Mouse (Mus musculus): ENCODE data around the gene Usp17ld. TPM values are rescaled to one million over a fixed set of nuclear protein-coding genes. Genes with fewer than 3 reads are reported as not detected.
"Not testable (repeated sequence)": the region's sequence is repeated elsewhere in the genome, so short reads cannot be mapped to it uniquely, and the experiment has no call there.

Usp17ld gene
- polyA plus RNA-seq (2015; fragmentation: Nextera tagmentation; extraction: Ambion mirVana): not detected in 2 replicates

DNA sequence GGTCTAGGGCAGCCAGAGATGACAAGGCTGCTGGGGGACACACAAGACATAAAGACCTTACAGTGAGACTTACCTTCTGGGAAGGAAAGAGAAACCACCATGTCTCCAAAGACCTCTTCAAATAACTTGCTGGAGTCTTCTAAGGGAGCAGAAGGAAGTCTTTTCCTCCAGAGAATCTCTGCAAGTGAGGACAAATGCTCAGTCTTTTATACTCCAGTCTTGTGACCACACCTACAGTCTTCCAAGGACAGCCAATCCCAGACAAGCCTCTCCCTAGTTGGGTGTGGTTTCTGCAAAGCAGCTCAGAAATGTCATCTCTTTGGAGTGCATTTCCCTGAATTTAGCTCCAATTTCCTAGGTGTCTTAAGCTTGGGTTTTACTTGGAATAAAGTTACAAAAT, at the start of gene Usp17ld:
TSS of gene Usp17ld (minus strand) at position 101 of the 400 bp plus-strand sequence.
- H3K4me3 ChIP-seq (replicated peaks); H3K9me3 ChIP-seq (replicated peaks); H3K4me1 ChIP-seq; ATAC-seq (replicated peaks; ENCODE audit: low FRiP score); H3K9ac ChIP-seq; H3K27me3 ChIP-seq; H3K36me3 ChIP-seq; H3K4me2 ChIP-seq; H3K27ac ChIP-seq: not testable (repeated sequence)

GRCm38 (mm10) chr7:103216696-103217095, 35.6 kb downstream of the Usp17ld start, which contains the start of gene Olfr594:
TSS of gene Olfr594 (plus strand) at chr7:103216996.
- Histone ChIP-seq H3K27me3 (no peaks in the 10 kb centered on the region), H3K9ac (no peak within 1 kb of the TSS), H3K36me3 (no peaks in the 10 kb centered on the region), H3K27ac (no peak within 1 kb of the TSS), H3K4me3 (replicated peaks) (no peak within 1 kb of the TSS), H3K9me3 (replicated peaks) (no peaks in the 10 kb centered on the region), H3K4me1 (no peaks in the 10 kb centered on the region), H3K4me2 (no peak within 1 kb of the TSS)
- no peak for ATAC-seq (replicated peaks; ENCODE audit: low FRiP score)

GRCm38 (mm10) chr7:103212050-103212449, 40.3 kb downstream of the Usp17ld start:
- H3K36me3 ChIP-seq; H3K9me3 ChIP-seq (replicated peaks); H3K27ac ChIP-seq; H3K9ac ChIP-seq; H3K4me1 ChIP-seq; H3K4me2 ChIP-seq; H3K27me3 ChIP-seq; H3K4me3 ChIP-seq (replicated peaks); ATAC-seq (replicated peaks; ENCODE audit: low FRiP score): not testable (repeated sequence)
- 88% methylated on average over 5 of the region's 5 CpGs for WGBS

GRCm38 (mm10) chr7:103211562-103211961, 40.7 kb downstream of the Usp17ld start, which contains the start of gene Olfr593:
TSS of gene Olfr593 (plus strand) at chr7:103211862.
- no peaks in the 10 kb centered on the region for H3K36me3 ChIP-seq
- H3K4me3 ChIP-seq (replicated peaks): no peak within 1 kb of the TSS
- no peaks in the 10 kb centered on the region for H3K4me1 ChIP-seq
- no peak within 1 kb of the TSS for H3K27ac ChIP-seq
- no peak within 1 kb of the TSS for H3K9ac ChIP-seq
- WGBS: 81% methylated on average over 1 of the region's 1 CpGs
- no peaks in the 10 kb centered on the region for H3K9me3 ChIP-seq (replicated peaks)
- no peak for ATAC-seq (replicated peaks; ENCODE audit: low FRiP score)
- no peaks in the 10 kb centered on the region for H3K27me3 ChIP-seq
- no peak within 1 kb of the TSS for H3K4me2 ChIP-seq

Small RNA genes within 50 kb of the gene (microRNA-seq; reads per million reads assigned to microRNA genes)
- not detected for gene Gm23550
- gene Gm25171: not detected

Other genes with a start within 250 kb of the Usp17ld start
- gene Olfr582, start 214.5 kb downstream of the Usp17ld start, polyA plus RNA-seq (2015; fragmentation: Nextera tagmentation; extraction: Ambion mirVana): not detected in 2 replicates
- gene Olfr583, start 201.2 kb downstream of the Usp17ld start, polyA plus RNA-seq (2015; fragmentation: Nextera tagmentation; extraction: Ambion mirVana): not detected in 2 replicates
- not detected in 2 replicates for gene Olfr584, start 170.6 kb downstream of the Usp17ld start, polyA plus RNA-seq (2015; fragmentation: Nextera tagmentation; extraction: Ambion mirVana)
- gene Olfr585, start 154.8 kb downstream of the Usp17ld start, polyA plus RNA-seq (2015; fragmentation: Nextera tagmentation; extraction: Ambion mirVana): not detected in 2 replicates
- not detected in 2 replicates for gene Olfr586, start 126.9 kb downstream of the Usp17ld start, polyA plus RNA-seq (2015; fragmentation: Nextera tagmentation; extraction: Ambion mirVana)
- not detected in 2 replicates for gene Olfr588-ps1, start 111.6 kb downstream of the Usp17ld start, polyA plus RNA-seq (2015; fragmentation: Nextera tagmentation; extraction: Ambion mirVana)
- not detected in 2 replicates for gene Olfr589, start 96.1 kb downstream of the Usp17ld start, polyA plus RNA-seq (2015; fragmentation: Nextera tagmentation; extraction: Ambion mirVana)
- gene Olfr591, start 74.2 kb downstream of the Usp17ld start, polyA plus RNA-seq (2015; fragmentation: Nextera tagmentation; extraction: Ambion mirVana): not detected in 2 replicates
- not detected in 2 replicates for gene Olfr592, start 67.7 kb downstream of the Usp17ld start, polyA plus RNA-seq (2015; fragmentation: Nextera tagmentation; extraction: Ambion mirVana)
- gene Olfr593, start 40.6 kb downstream of the Usp17ld start, polyA plus RNA-seq (2015; fragmentation: Nextera tagmentation; extraction: Ambion mirVana): not detected in 2 replicates
- not detected in 2 replicates for gene Olfr594, start 35.5 kb downstream of the Usp17ld start, polyA plus RNA-seq (2015; fragmentation: Nextera tagmentation; extraction: Ambion mirVana)
- gene Olfr596, start 53.1 kb upstream of the Usp17ld start, polyA plus RNA-seq (2015; fragmentation: Nextera tagmentation; extraction: Ambion mirVana): not detected in 2 replicates
- gene Olfr597, start 63.8 kb upstream of the Usp17ld start, polyA plus RNA-seq (2015; fragmentation: Nextera tagmentation; extraction: Ambion mirVana): not detected in 2 replicates
- gene Olfr598, start 71.1 kb upstream of the Usp17ld start, polyA plus RNA-seq (2015; fragmentation: Nextera tagmentation; extraction: Ambion mirVana): not detected in 2 replicates
- not detected in 2 replicates for gene Olfr599, start 83.4 kb upstream of the Usp17ld start, polyA plus RNA-seq (2015; fragmentation: Nextera tagmentation; extraction: Ambion mirVana)
- not detected in 2 replicates for gene Olfr600, start 97.2 kb upstream of the Usp17ld start, polyA plus RNA-seq (2015; fragmentation: Nextera tagmentation; extraction: Ambion mirVana)
- not detected in 2 replicates for gene Olfr601, start 110.2 kb upstream of the Usp17ld start, polyA plus RNA-seq (2015; fragmentation: Nextera tagmentation; extraction: Ambion mirVana)
- gene Olfr603, start 133.7 kb upstream of the Usp17ld start, polyA plus RNA-seq (2015; fragmentation: Nextera tagmentation; extraction: Ambion mirVana): not detected in 2 replicates
- gene Usp17lc, start 162.6 kb upstream of the Usp17ld start, polyA plus RNA-seq (2015; fragmentation: Nextera tagmentation; extraction: Ambion mirVana): not detected in 2 replicates
- gene Olfr605, start 192.9 kb upstream of the Usp17ld start, polyA plus RNA-seq (2015; fragmentation: Nextera tagmentation; extraction: Ambion mirVana): not detected in 2 replicates
- not detected in 2 replicates for gene Olfr606, start 196.5 kb upstream of the Usp17ld start, polyA plus RNA-seq (2015; fragmentation: Nextera tagmentation; extraction: Ambion mirVana)
- gene Olfr607, start 211.6 kb upstream of the Usp17ld start, polyA plus RNA-seq (2015; fragmentation: Nextera tagmentation; extraction: Ambion mirVana): not detected in 2 replicates
- not detected in 2 replicates for gene Olfr608, start 217.4 kb upstream of the Usp17ld start, polyA plus RNA-seq (2015; fragmentation: Nextera tagmentation; extraction: Ambion mirVana)
- not detected in 2 replicates for gene Olfr609, start 245.6 kb upstream of the Usp17ld start, polyA plus RNA-seq (2015; fragmentation: Nextera tagmentation; extraction: Ambion mirVana)